Mouse (Mus musculus) hindbrain, embryonic 14.5 days (tissue): ENCODE results near the gene Ntrk3. TPM values are rescaled to one million over a fixed set of nuclear protein-coding genes. Genes with fewer than 3 reads are reported as not detected.

Source experiments
- ATAC-seq: fragments of 200-750 bp; cut with Nextera tagmentation; 2 replicates; pipeline ENCODE4 v1.8.0; 2017; ENCODE audit warnings: moderate number of reproducible peaks, mild to moderate bottlenecking, moderate TSS enrichment, moderate library complexity; ENCODE audit not compliant: low FRiP score
- DNase-seq: peaks from one replicate; pipeline ENCODE4 v3.0.0-alpha.2; 2015; ENCODE audit warnings: low spot score
- H3K27ac ChIP-seq: fragments of 300-500 bp; sonication (generic); 2 replicates; pipeline ENCODE4 v1.5.1; 2014; ENCODE audit warnings: mild to moderate bottlenecking, moderate library complexity
- H3K27me3 ChIP-seq: fragments of 300-500 bp; sonication (generic); 2 replicates; pipeline ENCODE4 v1.6.1; 2014; ENCODE audit warnings: mild to moderate bottlenecking, low read length, mixed read lengths; ENCODE audit not compliant: control insufficient read depth, insufficient read depth
- H3K36me3 ChIP-seq: fragments of 300-500 bp; sonication (generic); replicated peaks from 2 replicates; pipeline ENCODE4 v1.6.1; 2014; ENCODE audit not compliant: control insufficient read depth, insufficient read depth
- H3K4me1 ChIP-seq: fragments of 300-500 bp; sonication (generic); replicated peaks from 2 replicates; pipeline ENCODE4 v1.6.1; 2014; ENCODE audit warnings: antibody characterized with exemption, low read length, mixed read lengths; ENCODE audit not compliant: control insufficient read depth, insufficient read depth
- H3K4me2 ChIP-seq: fragments of 300-500 bp; sonication (generic); replicated peaks from 2 replicates; pipeline ENCODE4 v1.6.1; 2014; ENCODE audit warnings: mild to moderate bottlenecking, moderate library complexity
- H3K4me3 ChIP-seq: fragments of 300-500 bp; sonication (generic); replicated peaks from 2 replicates; pipeline ENCODE4 v1.5.1; 2014; ENCODE audit warnings: mild to moderate bottlenecking, low read length
- H3K9ac ChIP-seq: fragments of 300-500 bp; sonication (generic); 2 replicates; pipeline ENCODE4 v1.6.1; 2014
- H3K9me3 ChIP-seq: fragments of 300-500 bp; sonication (generic); 2 replicates; pipeline ENCODE4 v1.6.1; 2016; ENCODE audit warnings: low read length; ENCODE audit not compliant: control insufficient read depth
- WGBS: fragments of 180-500 bp; shearing (Covaris S2); extraction: QIAGEN DNeasy Blood & Tissue Kit; methylation state at CpG from one replicate; pipeline ENCODE4 v1.1.7; 2014; 5-methylcytosine and 5-hydroxymethylcytosine counted together
- polyA plus RNA-seq: library from polyadenylated mRNA; unstranded; fragments of >200 nt; fragmentation: Nextera tagmentation; extraction: Ambion mirVana; gene quantifications from 2 replicates; pipeline ENCODE4 v1.2.1, GENCODE M21; 2014

Ntrk3 gene
- polyA plus RNA-seq, 1 experiment from 2014 or later, result 25.9 TPM

DNA sequence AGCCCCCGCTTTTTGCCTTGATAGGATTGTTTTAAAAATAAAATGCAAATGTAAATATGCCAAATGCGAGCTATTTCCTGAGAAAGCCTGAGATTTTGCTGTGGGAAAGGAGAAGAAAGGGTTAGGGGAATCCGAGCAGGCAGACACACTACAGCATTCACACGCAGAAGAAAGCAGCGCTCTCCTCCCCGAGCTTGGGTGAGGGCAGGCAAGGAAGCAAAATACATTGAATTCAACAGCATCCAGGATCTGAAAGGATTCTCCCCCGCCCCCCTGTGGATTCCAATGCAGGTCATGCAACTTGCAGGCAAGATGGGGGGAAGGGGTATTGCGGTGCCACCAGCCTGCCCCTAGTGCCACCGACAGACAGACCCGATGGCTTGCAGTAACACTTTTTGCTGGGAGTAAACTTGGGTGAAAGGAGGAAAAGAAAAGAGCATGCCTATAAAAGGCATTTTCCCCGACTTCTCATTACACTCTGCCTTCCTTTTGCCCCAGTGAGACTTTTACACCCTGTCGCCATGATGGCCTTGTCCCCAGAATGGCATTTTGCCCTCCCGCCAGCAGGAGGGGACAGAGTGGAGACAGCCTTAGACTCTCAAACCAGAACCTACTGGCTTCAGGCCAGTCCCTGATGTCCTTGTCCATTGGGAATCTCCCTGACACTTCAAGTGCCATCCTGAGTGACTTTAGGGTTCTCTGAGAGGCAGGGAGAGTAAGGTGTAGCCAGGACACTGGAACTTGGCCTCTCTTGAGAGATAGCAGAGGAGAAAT, 158.2 kb downstream of the Ntrk3 start:
- DNase-seq (no peak), ATAC-seq (no peak; the same call in 1 of the 2 replicates)
- Histone ChIP-seq H3K9me3 (no peaks in the 10 kb centered on the region), H3K4me3 (peak overlapping the region; percentile 70), H3K9ac (peak overlapping the region; percentile 76), H3K4me2 (peak overlapping the region; percentile 85), H3K27me3 (peaks cover 7% of the 10 kb centered on the region; the same call in 1 of the 2 replicates), H3K27ac (peak overlapping the region; percentile 87), H3K4me1 (peaks cover 8% of the 10 kb centered on the region), H3K36me3 (no peaks in the 10 kb centered on the region)
- WGBS, result 4% methylated on average over 13 of the region's 13 CpGs

DNA sequence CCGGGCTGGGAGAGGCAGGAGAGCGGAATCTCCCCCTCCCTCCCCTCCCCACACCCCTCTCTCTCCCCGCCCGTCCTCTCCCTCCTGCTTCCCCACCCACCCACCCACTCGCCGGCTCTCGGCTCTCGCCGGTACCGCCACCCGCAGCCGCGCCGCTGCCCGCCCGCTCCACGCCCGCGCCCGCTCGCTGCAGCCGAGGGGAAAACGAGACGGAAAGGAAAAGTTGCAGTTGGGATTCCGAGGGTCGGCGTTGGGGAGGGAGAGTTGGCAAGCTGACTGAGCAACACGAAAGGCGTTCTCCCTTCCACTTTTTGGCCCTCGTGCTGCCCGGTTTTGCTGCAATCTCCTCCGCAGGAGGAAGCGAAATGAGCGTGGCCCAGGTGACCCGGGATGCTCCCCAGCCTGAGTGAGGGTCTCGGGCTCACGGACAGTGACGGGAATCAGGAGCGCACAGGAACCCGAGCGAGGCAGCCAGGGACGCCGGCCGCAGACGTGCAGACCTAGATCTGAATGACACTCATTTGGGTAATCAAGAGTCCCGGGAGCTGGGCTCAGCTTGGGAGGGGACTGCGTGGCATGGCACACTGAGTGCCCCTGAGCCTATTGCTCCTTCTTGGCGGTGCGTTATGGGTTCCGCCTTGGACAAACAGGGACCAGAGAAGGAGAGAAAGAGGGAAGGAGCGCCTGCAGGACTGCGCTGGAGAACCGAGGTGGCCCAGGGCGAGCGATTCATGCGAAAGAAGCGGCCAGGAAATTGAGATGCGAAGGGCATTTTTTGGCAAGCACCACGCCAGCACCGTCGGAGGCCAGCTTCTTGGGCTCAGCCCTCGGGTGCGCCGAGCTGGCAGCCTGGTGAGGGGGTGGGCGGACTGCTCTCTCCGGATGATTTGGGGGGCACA, 159.1 kb downstream of the Ntrk3 start:
- under 1% methylated on average over 50 of the region's 66 CpGs for WGBS
- Histone ChIP-seq H3K27ac (peak overlapping the region; percentile 87), H3K4me3 (peak overlapping the region; percentile 70), H3K9ac (peak overlapping the region; percentile 76), H3K4me2 (peak overlapping the region; percentile 85), H3K27me3 (peaks cover 7% of the 10 kb centered on the region; the same call in 1 of the 2 replicates), H3K4me1 (peaks cover 17% of the 10 kb centered on the region), H3K36me3 (no peaks in the 10 kb centered on the region), H3K9me3 (no peaks in the 10 kb centered on the region)
- ATAC-seq (peak; percentile 29; the same call in 1 of the 2 replicates), DNase-seq (no peak)

- ATAC-seq (peak; percentile 67), DNase-seq (peak; percentile 70)
- peak overlapping the region; percentile 85 for H3K4me2 ChIP-seq
- no peaks in the 10 kb centered on the region for H3K36me3 ChIP-seq
- H3K4me1 ChIP-seq, result peaks cover 17% of the 10 kb centered on the region
- H3K4me3 ChIP-seq, result peak overlapping the region; percentile 70
- peaks cover 7% of the 10 kb centered on the region; the same call in 1 of the 2 replicates for H3K27me3 ChIP-seq
- no peaks in the 10 kb centered on the region for H3K9me3 ChIP-seq
- peak overlapping the region; percentile 69 for H3K9ac ChIP-seq
- peak overlapping the region; percentile 87 for H3K27ac ChIP-seq
- WGBS, result 0% methylated on average over 18 of the region's 23 CpGs
These were observed 159.7 kb downstream of the Ntrk3 start for GRCm38 (mm10) chr7:78578111-78578460.

GRCm38 (mm10) chr7:78577462-78578110, 160.2 kb downstream of the Ntrk3 start:
- ATAC-seq (peak; percentile 52), DNase-seq (peak; percentile 54)
- Histone ChIP-seq H3K4me3 (peak overlapping the region; percentile 70), H3K9me3 (no peaks in the 10 kb centered on the region), H3K27ac (peak overlapping the region; percentile 87), H3K36me3 (no peaks in the 10 kb centered on the region), H3K9ac (peak overlapping the region; percentile 69), H3K4me1 (peaks cover 17% of the 10 kb centered on the region), H3K4me2 (peak overlapping the region; percentile 85), H3K27me3 (peaks cover 7% of the 10 kb centered on the region; the same call in 1 of the 2 replicates)
- under 1% methylated on average over 47 of the region's 49 CpGs for WGBS

DNA sequence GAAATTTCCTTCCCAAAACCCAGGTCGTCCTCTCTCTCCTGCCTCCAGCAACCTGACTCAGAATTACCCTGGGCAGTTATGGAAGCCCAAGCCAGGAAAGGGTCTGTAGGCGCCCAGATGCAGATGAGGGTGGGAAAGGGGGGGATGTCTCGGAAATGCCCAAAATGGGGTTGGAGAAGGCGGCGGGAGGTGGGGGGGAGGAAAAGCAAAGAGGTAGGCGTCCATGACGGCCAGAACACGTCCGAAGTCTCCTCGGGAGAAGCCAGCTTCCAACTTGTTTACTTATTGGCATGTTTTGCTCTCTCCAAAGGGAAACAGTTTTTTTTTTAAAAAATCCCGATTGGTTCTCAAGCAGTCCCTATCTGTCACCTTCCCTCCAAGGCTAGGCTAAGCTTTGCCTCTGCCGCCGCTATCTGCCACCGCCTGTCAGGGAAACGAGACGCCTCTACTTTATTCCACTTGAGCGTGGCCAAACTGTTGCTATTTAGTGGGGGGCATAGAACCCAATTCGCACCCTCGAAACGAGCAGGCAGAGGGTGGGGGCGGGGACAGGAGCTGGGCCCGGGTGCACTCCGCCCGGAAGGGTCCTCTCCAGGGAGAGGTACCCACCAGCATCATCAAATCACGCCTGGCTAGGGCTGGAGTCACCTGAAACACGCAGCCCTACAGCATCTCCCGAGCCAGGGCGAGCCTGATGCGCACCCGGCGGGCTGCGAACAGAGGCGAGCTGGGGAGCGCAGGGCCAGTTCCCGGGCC, 160.9 kb downstream of the Ntrk3 start:
- Histone ChIP-seq H3K27ac (peak overlapping the region; percentile 87), H3K36me3 (no peaks in the 10 kb centered on the region), H3K9ac (peak overlapping the region; percentile 69), H3K4me3 (peak overlapping the region; percentile 70), H3K9me3 (no peaks in the 10 kb centered on the region), H3K4me2 (peak overlapping the region; percentile 85), H3K4me1 (peaks cover 17% of the 10 kb centered on the region), H3K27me3 (peaks cover 7% of the 10 kb centered on the region; the same call in 1 of the 2 replicates)
- DNase-seq (no peak), ATAC-seq (peak; percentile 52)
- WGBS, result 1% methylated on average over 35 of the region's 35 CpGs

DNA sequence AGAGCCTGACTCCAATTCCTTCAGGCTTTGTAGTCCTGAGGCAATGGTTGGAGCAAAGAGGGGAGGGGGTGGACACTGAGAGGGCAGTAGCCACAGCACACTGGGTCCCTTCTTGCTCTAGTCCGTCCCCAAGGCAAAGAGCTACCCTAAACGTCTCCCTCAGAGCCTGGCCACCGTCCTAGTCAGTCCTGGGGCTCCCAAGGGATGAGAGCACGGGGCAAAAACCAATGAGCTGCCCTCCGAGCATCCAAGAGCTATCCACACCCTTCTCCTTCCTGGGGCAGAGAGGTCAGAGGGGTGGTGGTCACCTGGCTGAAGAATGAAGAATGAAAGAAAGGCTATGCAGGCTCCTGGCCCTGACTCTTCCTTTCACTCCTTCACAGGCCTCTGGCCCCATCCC, 161.6 kb downstream of the Ntrk3 start:
- DNase-seq, result no peak
- peaks cover 19% of the 10 kb centered on the region for H3K4me1 ChIP-seq

DNA sequence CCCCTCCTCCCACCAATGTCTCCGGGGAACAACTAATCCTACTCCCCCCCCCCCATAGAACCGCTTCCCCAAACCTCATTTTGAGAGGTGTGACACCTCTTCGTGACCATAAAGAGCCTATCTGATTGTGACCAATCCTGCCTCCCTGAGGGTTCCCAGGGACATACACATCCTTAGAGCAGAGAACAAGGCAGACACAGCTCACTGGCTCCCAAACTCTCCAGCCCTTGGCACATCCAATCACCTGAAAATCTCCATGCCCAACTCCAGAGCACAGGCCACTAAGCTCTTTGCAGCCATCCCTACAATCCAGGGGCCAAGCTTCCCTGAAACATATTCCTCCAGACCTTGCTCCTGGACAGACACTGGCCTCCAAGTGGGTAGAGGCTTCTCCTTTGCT, 162.3 kb downstream of the Ntrk3 start:
- Histone ChIP-seq H3K36me3 (no peaks in the 10 kb centered on the region), H3K27ac (no peak overlapping the region), H3K4me1 (peaks cover 20% of the 10 kb centered on the region), H3K27me3 (no peaks in the 10 kb centered on the region), H3K9ac (peak overlapping the region; percentile 69), H3K4me2 (peak overlapping the region; percentile 85), H3K9me3 (no peaks in the 10 kb centered on the region), H3K4me3 (peak overlapping the region; percentile 70)
- WGBS, result 8% methylated on average over 3 of the region's 3 CpGs
- DNase-seq, result no peak
- no peak for ATAC-seq

More for the DNA sequence above, 161.6 kb downstream of the Ntrk3 start:
- Histone ChIP-seq H3K4me3 (peak overlapping the region; percentile 70), H3K9me3 (no peaks in the 10 kb centered on the region), H3K27me3 (peaks cover 1% of the 10 kb centered on the region; the same call in 1 of the 2 replicates), H3K9ac (peak overlapping the region; percentile 69), H3K27ac (no peak overlapping the region), H3K4me2 (peak overlapping the region; percentile 85), H3K36me3 (no peaks in the 10 kb centered on the region)
- WGBS, result 16% methylated on average over 5 of the region's 5 CpGs
- no peak for ATAC-seq

- no peaks in the 10 kb centered on the region for H3K9me3 ChIP-seq
- H3K4me1 ChIP-seq, result peaks cover 28% of the 10 kb centered on the region
- DNase-seq, result no peak
- no peak overlapping the region for H3K9ac ChIP-seq
- H3K27me3 ChIP-seq, result no peaks in the 10 kb centered on the region
- no peaks in the 10 kb centered on the region for H3K36me3 ChIP-seq
- no peak overlapping the region for H3K4me2 ChIP-seq
- H3K27ac ChIP-seq, result no peak overlapping the region
- WGBS, result 69% methylated on average over 2 of the region's 2 CpGs
- H3K4me3 ChIP-seq, result no peak overlapping the region
- ATAC-seq, result no peak
These were observed 166.6 kb downstream of the Ntrk3 start for GRCm38 (mm10) chr7:78571196-78571595.
